Mouse (Mus musculus) liver, embryonic 16.5 days (tissue): Measurements from ENCODE around the gene Suox. TPM values are rescaled to one million over a fixed set of nuclear protein-coding genes. Genes with fewer than 3 reads are reported as not detected.

ENCODE experiments used
- ATAC-seq: fragments of 200-750 bp; cut with Nextera tagmentation; 2 replicates; pipeline ENCODE4 v1.8.0; 2017; ENCODE audit warnings: low read depth, mild to moderate bottlenecking, moderate number of reproducible peaks, moderate library complexity
- H3K27ac ChIP-seq: fragments of 300-500 bp; sonication (generic); 2 replicates; pipeline ENCODE4 v1.5.1; 2014; ENCODE audit warnings: mild to moderate bottlenecking, low read length
- H3K27me3 ChIP-seq: fragments of 300-500 bp; sonication (generic); 2 replicates; pipeline ENCODE4 v1.6.1; 2014; ENCODE audit warnings: low read depth, low read length, mixed read lengths; ENCODE audit not compliant: control insufficient read depth, insufficient read depth
- H3K36me3 ChIP-seq: fragments of 300-500 bp; sonication (generic); 2 replicates; pipeline ENCODE4 v1.6.1; 2014; ENCODE audit warnings: mild to moderate bottlenecking; ENCODE audit not compliant: control insufficient read depth, insufficient read depth
- H3K4me1 ChIP-seq: fragments of 300-500 bp; sonication (generic); 2 replicates; pipeline ENCODE4 v1.6.1; 2014; ENCODE audit warnings: low read depth, low read length, mixed read lengths; ENCODE audit not compliant: control insufficient read depth
- H3K4me2 ChIP-seq: fragments of 300-500 bp; sonication (generic); 2 replicates; pipeline ENCODE4 v1.6.1; 2014; ENCODE audit warnings: low read depth, low read length, mixed read lengths
- H3K4me3 ChIP-seq: fragments of 300-500 bp; sonication (generic); 2 replicates; pipeline ENCODE4 v1.5.1; 2014; ENCODE audit warnings: low read depth, mild to moderate bottlenecking, low read length
- H3K9ac ChIP-seq: fragments of 300-500 bp; sonication (generic); 2 replicates; pipeline ENCODE4 v1.6.1; 2014; ENCODE audit warnings: low read depth, low read length
- H3K9me3 ChIP-seq: fragments of 300-500 bp; sonication (generic); replicated peaks from 2 replicates; pipeline ENCODE4 v1.6.1; 2016; ENCODE audit warnings: low read length; ENCODE audit not compliant: control insufficient read depth
- WGBS: fragments of 180-500 bp; shearing (Covaris S2); extraction: QIAGEN DNeasy Blood & Tissue Kit; methylation state at CpG from one replicate; pipeline ENCODE4 v1.1.7; 2014; ENCODE audit not compliant: insufficient replicate concordance; 5-methylcytosine and 5-hydroxymethylcytosine counted together
- polyA plus RNA-seq: library from polyadenylated mRNA; unstranded; fragments of >200 nt; fragmentation: Nextera tagmentation; extraction: Ambion mirVana; gene quantifications from 2 replicates; pipeline ENCODE4 v1.2.1, GENCODE M21; 2015

Suox gene
- polyA plus RNA-seq, 1 experiment from 2014 or later, result 12.5 TPM

- no peak overlapping the region for H3K4me3 ChIP-seq
- 52% methylated on average over 4 of the region's 4 CpGs for WGBS
- H3K27ac ChIP-seq, result no peak overlapping the region
- no peaks in the 10 kb centered on the region for H3K36me3 ChIP-seq
- H3K27me3 ChIP-seq, result no peaks in the 10 kb centered on the region
- peaks cover 9% of the 10 kb centered on the region for H3K4me1 ChIP-seq
- no peak overlapping the region for H3K4me2 ChIP-seq
- peak; percentile 21; the same call in 1 of the 2 replicates for ATAC-seq
- H3K9ac ChIP-seq, result no peak overlapping the region
- H3K9me3 ChIP-seq, result no peaks in the 10 kb centered on the region
Measured at GRCm38 (mm10) chr10:128653866-128654265, 20.0 kb downstream of the Suox start.

GRCm38 (mm10) chr10:128646139-128647089, 27.5 kb downstream of the Suox start:
- ATAC-seq, result peak; percentile 28; the same call in 1 of the 2 replicates
- H3K4me1 ChIP-seq, result no peaks in the 10 kb centered on the region; the same call in 1 of the 2 replicates
- peaks cover 42% of the 10 kb centered on the region for H3K27me3 ChIP-seq
- H3K9me3 ChIP-seq, result no peaks in the 10 kb centered on the region
- no peak overlapping the region for H3K27ac ChIP-seq
- H3K4me2 ChIP-seq, result peak overlapping the region; percentile 62
- no peak overlapping the region for H3K4me3 ChIP-seq
- WGBS, result 23% methylated on average over 9 of the region's 13 CpGs
- no peak overlapping the region for H3K9ac ChIP-seq
- H3K36me3 ChIP-seq, result no peaks in the 10 kb centered on the region

DNA sequence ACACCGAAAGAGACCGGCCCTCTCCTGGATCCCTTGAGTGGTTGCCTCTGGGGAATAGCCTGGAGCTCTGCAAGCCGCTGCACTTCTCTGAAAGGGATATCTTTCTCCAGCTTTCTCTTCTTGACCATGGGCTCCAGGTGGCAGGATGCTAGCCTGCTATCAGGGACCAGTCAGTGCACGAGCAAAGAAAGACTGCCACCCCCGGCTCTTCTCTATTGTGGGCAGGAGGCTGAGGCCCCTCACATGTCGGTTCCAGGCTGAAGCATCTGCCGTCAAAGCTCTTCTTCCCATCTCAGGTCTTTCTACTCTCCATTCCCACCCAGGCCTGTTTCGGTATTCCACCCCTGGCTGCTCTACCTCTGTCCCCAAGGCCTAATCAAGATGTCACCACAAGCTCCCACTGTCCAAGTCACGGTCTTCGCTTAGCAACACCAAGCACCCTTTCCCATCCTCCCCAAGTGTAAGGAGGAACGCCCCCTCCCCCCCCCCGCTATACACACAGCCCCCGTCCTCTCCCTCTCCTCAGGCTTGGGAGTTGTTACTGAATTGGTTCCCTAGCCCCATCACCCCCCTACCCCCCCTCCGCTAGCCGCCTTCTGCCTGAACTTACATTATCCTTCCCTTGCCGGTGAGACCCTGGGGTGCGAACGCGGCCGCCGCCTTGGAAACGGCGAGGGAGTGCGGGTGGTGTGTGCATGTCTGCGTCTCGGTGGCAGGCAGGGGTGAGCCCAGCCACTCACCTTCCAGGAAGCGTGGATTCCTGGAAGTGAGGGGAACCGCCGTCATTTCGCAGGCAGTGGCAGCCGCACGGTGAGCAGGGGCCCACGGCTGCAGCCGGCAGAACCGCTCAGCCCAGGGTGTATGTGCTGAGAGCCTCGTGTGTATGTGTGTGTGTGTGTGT, 28.5 kb downstream of the Suox start, which contains the start of gene Ikzf4:
Gene Ikzf4, minus strand, starts transcription at position 881 of the 901 bp plus-strand sequence.
- H3K27me3 ChIP-seq, result peaks cover 42% of the 10 kb centered on the region
- H3K4me1 ChIP-seq, result no peaks in the 10 kb centered on the region; the same call in 1 of the 2 replicates
- H3K9me3 ChIP-seq, result no peaks in the 10 kb centered on the region
- peak; percentile 23 for ATAC-seq
- H3K36me3 ChIP-seq, result no peaks in the 10 kb centered on the region
- peak within 1 kb of the TSS; percentile 49 for H3K4me3 ChIP-seq
- 0 out of 2 replicates have a peak within 1 kb of the TSS, but pooled peaks have one; percentile 34 for H3K9ac ChIP-seq
- no peak within 1 kb of the TSS for H3K27ac ChIP-seq
- 6% methylated on average over 35 of the region's 36 CpGs for WGBS
- peak within 1 kb of the TSS; percentile 62 for H3K4me2 ChIP-seq

GRCm38 (mm10) chr10:128642749-128643148, 31.1 kb downstream of the Suox start:
- Histone ChIP-seq H3K27me3 (peaks cover 42% of the 10 kb centered on the region), H3K9ac (no peak overlapping the region), H3K4me2 (no peak overlapping the region), H3K36me3 (no peaks in the 10 kb centered on the region), H3K4me1 (no peaks in the 10 kb centered on the region; the same call in 1 of the 2 replicates), H3K27ac (no peak overlapping the region), H3K9me3 (no peaks in the 10 kb centered on the region), H3K4me3 (no peak overlapping the region)
- WGBS, result 67% methylated on average over 6 of the region's 6 CpGs
- no peak for ATAC-seq

DNA sequence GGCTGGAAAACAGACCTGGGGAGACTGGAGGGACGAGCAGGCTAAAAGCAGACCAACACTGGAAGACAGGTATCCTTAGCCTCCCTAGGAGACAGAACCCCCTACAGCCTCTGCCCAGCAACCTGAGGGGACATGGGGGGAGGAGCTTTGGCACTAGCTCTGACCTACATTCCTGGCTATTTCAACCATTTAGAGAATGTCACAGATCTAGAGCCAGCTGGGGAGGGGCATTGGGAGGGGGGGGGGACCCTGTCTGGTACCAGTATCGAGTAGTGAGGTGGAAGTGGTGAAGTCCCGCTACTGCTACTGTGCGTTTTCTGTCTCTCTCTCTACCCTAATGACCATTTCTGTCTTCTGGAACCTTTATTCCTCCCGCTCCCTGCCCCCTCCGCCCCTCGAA, 32.0 kb downstream of the Suox start:
- Histone ChIP-seq H3K4me1 (peaks cover 4% of the 10 kb centered on the region), H3K9me3 (no peaks in the 10 kb centered on the region), H3K36me3 (no peaks in the 10 kb centered on the region), H3K4me3 (no peak overlapping the region), H3K4me2 (no peak overlapping the region), H3K27ac (no peak overlapping the region), H3K9ac (no peak overlapping the region), H3K27me3 (peaks cover 38% of the 10 kb centered on the region)
- ATAC-seq, result no peak
- WGBS, result 58% methylated on average over 7 of the region's 7 CpGs

- no peak overlapping the region for H3K27ac ChIP-seq
- H3K4me2 ChIP-seq, result no peak overlapping the region
- ATAC-seq, result no peak
- H3K36me3 ChIP-seq, result no peaks in the 10 kb centered on the region
- no peaks in the 10 kb centered on the region for H3K9me3 ChIP-seq
- H3K4me1 ChIP-seq, result peaks cover 5% of the 10 kb centered on the region
- no peak overlapping the region for H3K4me3 ChIP-seq
- peaks cover 31% of the 10 kb centered on the region for H3K27me3 ChIP-seq
- WGBS, result 88% methylated on average over 15 of the region's 15 CpGs
- no peak overlapping the region for H3K9ac ChIP-seq
Measured at GRCm38 (mm10) chr10:128640891-128641290, 33.0 kb downstream of the Suox start.

DNA sequence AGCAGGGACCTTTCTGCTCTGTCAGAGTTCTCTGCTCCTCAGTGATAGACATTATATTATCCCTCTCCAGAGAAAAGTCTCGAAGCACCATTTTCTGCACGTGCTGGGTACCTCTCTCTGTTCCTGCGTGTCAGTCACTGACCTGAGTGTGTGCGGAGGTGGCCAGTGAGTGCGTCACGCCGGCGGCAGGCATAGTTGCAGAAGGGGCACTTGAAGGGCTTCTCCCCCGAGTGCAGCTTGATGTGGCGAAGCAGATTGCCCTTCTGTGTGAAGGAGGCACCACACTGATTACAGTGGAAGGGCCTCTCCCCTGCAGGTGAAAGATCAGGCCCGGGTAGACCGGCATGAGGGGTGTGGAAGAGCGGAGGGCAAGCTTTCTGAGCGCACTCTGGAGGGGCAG, 33.9 kb downstream of the Suox start:
- H3K4me3 ChIP-seq, result no peak overlapping the region
- H3K4me2 ChIP-seq, result no peak overlapping the region
- H3K27me3 ChIP-seq, result peaks cover 23% of the 10 kb centered on the region
- H3K9ac ChIP-seq, result no peak overlapping the region
- peaks cover 5% of the 10 kb centered on the region for H3K4me1 ChIP-seq
- H3K27ac ChIP-seq, result no peak overlapping the region
- 73% methylated on average over 14 of the region's 14 CpGs for WGBS
- no peaks in the 10 kb centered on the region for H3K36me3 ChIP-seq
- ATAC-seq, result no peak
- no peaks in the 10 kb centered on the region for H3K9me3 ChIP-seq

DNA sequence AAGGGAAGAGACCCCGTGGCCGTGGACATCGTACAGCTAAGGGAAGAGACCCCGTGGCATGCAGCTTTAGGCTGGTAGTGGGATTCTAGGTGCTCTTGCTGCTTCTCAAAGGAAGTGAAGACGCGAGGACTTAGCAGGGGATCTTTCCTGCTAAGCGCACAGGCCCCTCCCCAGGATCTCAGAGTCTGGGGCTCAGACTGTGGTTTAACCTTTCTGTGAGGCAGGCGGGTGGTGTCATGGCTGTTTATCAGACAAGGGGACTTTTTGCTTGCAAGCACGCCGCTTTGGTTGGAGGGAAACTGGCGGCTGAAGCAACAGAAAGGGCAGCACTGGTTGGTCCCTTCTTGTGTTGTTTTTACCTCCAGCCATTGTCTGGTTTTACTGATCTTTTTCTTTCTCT, 36.9 kb downstream of the Suox start:
- Histone ChIP-seq H3K9me3 (no peaks in the 10 kb centered on the region), H3K4me3 (no peak overlapping the region; the same call in 1 of the 2 replicates), H3K36me3 (no peaks in the 10 kb centered on the region), H3K9ac (no peak overlapping the region), H3K4me1 (peaks cover 11% of the 10 kb centered on the region), H3K27ac (no peak overlapping the region), H3K4me2 (peak overlapping the region; percentile 35), H3K27me3 (peaks cover 2% of the 10 kb centered on the region; the same call in 1 of the 2 replicates)
- 6% methylated on average over 11 of the region's 11 CpGs for whole genome bisulfite sequencing
- no peak for ATAC-seq
